Mouse (Mus musculus) liver, postnatal 0 days (tissue): Measurements from ENCODE around the gene Rpgrip1l. TPM values are rescaled to one million over a fixed set of nuclear protein-coding genes. Genes with fewer than 3 reads are reported as not detected.

ENCODE experiments used
- ATAC-seq: fragments of 200-750 bp; cut with Nextera tagmentation; 2 replicates; pipeline ENCODE4 v1.8.0; 2017; ENCODE audit warnings: mild to moderate bottlenecking, moderate library complexity
- DNase-seq: peaks from one replicate; pipeline ENCODE4 v3.0.0-alpha.2; 2016
- H3K27ac ChIP-seq: fragments of 300-500 bp; sonication (generic); 2 replicates; pipeline ENCODE4 v1.5.1; 2014; ENCODE audit warnings: antibody characterized with exemption, moderate library complexity, mild to moderate bottlenecking, low read depth
- H3K27me3 ChIP-seq: fragments of 300-500 bp; sonication (generic); 2 replicates; pipeline ENCODE4 v1.6.1; 2014; ENCODE audit warnings: low read length, control low read depth, mixed read lengths; ENCODE audit not compliant: insufficient read depth
- H3K36me3 ChIP-seq: fragments of 300-500 bp; sonication (generic); replicated peaks from 2 replicates; pipeline ENCODE4 v1.6.1; 2014; ENCODE audit warnings: mild to moderate bottlenecking, control low read depth, low read length, moderate library complexity, mixed read lengths; ENCODE audit not compliant: insufficient read depth
- H3K4me1 ChIP-seq: fragments of 300-500 bp; sonication (generic); 2 replicates; pipeline ENCODE4 v1.6.1; 2014; ENCODE audit warnings: antibody characterized with exemption, mild to moderate bottlenecking, control low read depth; ENCODE audit not compliant: insufficient read depth
- H3K4me2 ChIP-seq: fragments of 300-500 bp; sonication (generic); 2 replicates; pipeline ENCODE4 v1.6.1; 2014; ENCODE audit warnings: low read depth, mild to moderate bottlenecking, low read length, moderate library complexity, mixed read lengths
- H3K4me3 ChIP-seq: fragments of 300-500 bp; sonication (generic); 2 replicates; pipeline ENCODE4 v1.5.1; 2014; ENCODE audit warnings: low read depth, low read length
- H3K9ac ChIP-seq: fragments of 300-500 bp; sonication (generic); replicated peaks from 2 replicates; pipeline ENCODE4 v1.6.1; 2014; ENCODE audit warnings: mild to moderate bottlenecking, moderate library complexity
- H3K9me3 ChIP-seq: fragments of 300-500 bp; sonication (generic); 2 replicates; pipeline ENCODE4 v1.6.1; 2016; ENCODE audit warnings: mild to moderate bottlenecking, control low read depth, low read length, mixed read lengths
- CTCF ChIP-seq: sonication (generic); IDR thresholded peaks from 2 replicates; pipeline ENCODE4 v1.5.1; 2016; ENCODE audit warnings: antibody characterized with exemption, low read depth
- EP300 ChIP-seq: IDR thresholded peaks from 2 replicates; pipeline ENCODE4 v1.6.1; 2016; ENCODE audit warnings: antibody characterized with exemption, low read depth, mild to moderate bottlenecking
- WGBS: fragments of 180-500 bp; shearing (Covaris S2); extraction: QIAGEN DNeasy Blood & Tissue Kit; methylation state at CpG from one replicate; pipeline ENCODE4 v1.1.7; 2014; ENCODE audit not compliant: insufficient replicate concordance; 5-methylcytosine and 5-hydroxymethylcytosine counted together
- polyA plus RNA-seq: library from polyadenylated mRNA; unstranded; fragments of >200 nt; fragmentation: Nextera tagmentation; extraction: Ambion mirVana; gene quantifications from 2 replicates; pipeline ENCODE4 v1.2.1, GENCODE M21; 2015

Gene Rpgrip1l
- polyA plus RNA-seq, 1 experiment from 2014 or later, result 1.2 TPM

DNA sequence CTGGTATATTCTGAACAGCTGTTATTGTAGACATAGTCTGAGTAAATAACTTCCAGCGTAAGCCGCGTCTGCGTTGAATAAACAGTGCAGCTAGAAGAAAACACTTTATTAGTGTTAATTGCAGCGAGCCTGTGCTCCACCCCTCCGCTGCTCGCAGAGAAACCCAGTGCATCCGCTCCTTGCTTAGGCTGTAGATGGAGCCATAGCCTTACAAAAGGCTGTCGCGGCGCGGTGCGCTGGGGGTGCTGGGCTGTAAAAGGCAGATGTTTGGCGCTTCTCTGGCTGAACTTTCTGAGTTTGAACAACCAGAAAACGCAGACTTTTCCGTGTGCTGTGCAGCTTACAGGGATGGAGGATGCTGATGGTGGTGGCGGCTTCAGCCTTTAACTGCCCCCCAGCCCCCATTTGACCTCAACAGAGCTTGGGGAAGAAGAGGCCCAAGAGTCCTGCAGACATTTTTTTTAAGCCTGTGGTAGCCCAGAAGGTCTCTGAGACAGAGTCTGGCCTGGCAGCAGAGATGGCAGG, 122.2 kb downstream of the Rpgrip1l start:
- peak; percentile 67; the same call in 1 of the 2 replicates for ATAC-seq
- Histone ChIP-seq H3K36me3 (no peaks in the 10 kb centered on the region), H3K4me2 (no peak overlapping the region), H3K27ac (no peak overlapping the region), H3K9me3 (no peaks in the 10 kb centered on the region), H3K4me3 (no peak overlapping the region), H3K4me1 (no peaks in the 10 kb centered on the region), H3K9ac (no peak overlapping the region), H3K27me3 (no peaks in the 10 kb centered on the region)
- peak; percentile 71 for DNase-seq
- 5% methylated on average over 17 of the region's 17 CpGs for WGBS
- no peak for TF ChIP-seq EP300
- peak; percentile 85 for TF ChIP-seq CTCF

DNA sequence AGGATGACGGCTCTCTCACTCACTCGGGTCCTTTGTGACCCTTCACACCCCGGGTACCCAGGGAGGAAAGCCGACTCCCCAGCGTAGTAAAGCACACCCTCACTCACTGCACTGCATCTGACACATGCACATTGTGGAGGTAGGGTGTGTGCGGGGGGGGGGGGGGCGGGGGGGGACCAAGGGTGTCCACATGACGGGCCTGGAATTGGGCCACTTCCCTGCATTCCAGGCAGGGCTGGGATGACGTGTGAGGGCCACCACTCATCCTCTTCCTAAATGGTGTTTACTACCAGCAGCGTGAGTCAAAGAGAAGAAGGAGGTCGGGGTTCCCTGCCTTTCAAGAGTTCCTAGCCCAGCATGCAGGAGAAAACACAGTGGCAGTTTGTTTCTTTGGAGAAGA, 124.9 kb downstream of the Rpgrip1l start:
- no peak overlapping the region for H3K4me2 ChIP-seq
- no peaks in the 10 kb centered on the region for H3K27me3 ChIP-seq
- DNase-seq, result no peak
- H3K4me1 ChIP-seq, result no peaks in the 10 kb centered on the region
- no peak for ATAC-seq
- H3K36me3 ChIP-seq, result no peaks in the 10 kb centered on the region
- H3K9me3 ChIP-seq, result no peaks in the 10 kb centered on the region
- no peak overlapping the region for H3K9ac ChIP-seq
- 65% methylated on average over 10 of the region's 11 CpGs for WGBS
- H3K27ac ChIP-seq, result no peak overlapping the region
- TF ChIP-seq EP300 (no peak), CTCF (no peak)
- no peak overlapping the region for H3K4me3 ChIP-seq

DNA sequence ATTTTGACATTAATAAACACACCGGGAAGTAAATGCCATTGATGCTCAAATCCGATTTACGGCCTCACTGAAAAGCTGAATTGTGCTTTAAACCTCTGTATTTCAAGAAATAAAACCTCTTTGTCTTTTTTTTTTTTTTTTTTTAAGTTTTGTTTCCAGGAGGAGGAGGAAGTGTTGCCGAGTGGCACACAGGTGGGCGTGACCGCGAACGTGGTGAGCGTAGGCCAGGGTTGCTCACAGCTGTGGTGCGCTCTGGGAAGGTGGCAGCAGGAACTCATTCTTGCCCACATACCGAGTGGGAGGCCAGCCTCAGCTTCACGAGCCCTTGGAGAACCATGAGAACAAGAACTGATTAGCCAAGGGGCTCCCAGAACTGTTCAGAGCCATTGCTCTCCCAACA, 126.7 kb downstream of the Rpgrip1l start:
- ATAC-seq, result no peak
- Histone ChIP-seq H3K27ac (no peak overlapping the region), H3K4me2 (no peak overlapping the region), H3K4me1 (no peaks in the 10 kb centered on the region), H3K9ac (no peak overlapping the region), H3K9me3 (no peaks in the 10 kb centered on the region), H3K36me3 (no peaks in the 10 kb centered on the region), H3K27me3 (no peaks in the 10 kb centered on the region), H3K4me3 (no peak overlapping the region)
- no peak for DNase-seq
- 74% methylated on average over 12 of the region's 12 CpGs for WGBS
- TF ChIP-seq EP300 (no peak), CTCF (no peak)

DNA sequence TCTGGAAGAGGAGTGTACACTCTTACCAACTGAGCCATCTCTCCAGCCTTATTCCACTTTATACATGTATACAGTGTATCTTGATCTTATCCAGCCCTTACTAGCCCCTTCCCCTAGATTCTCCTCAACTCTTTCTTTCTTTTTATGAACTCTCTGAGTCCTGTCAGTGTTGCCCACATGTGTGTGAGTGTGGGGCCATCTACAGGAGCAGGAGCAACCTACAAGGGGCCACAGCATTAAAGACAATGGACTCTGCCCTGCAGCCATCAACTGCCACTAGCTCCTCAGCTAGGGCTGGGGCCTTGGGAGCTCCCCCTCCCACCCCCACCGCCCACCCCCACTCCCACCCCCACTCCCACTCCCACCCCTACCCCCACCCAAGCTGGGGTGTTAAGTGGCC, 135.4 kb downstream of the Rpgrip1l start:
- Histone ChIP-seq H3K27ac (no peak overlapping the region), H3K27me3 (no peaks in the 10 kb centered on the region), H3K4me1 (no peaks in the 10 kb centered on the region), H3K4me3 (no peak overlapping the region), H3K36me3 (no peaks in the 10 kb centered on the region), H3K9ac (no peak overlapping the region), H3K4me2 (no peak overlapping the region), H3K9me3 (no peaks in the 10 kb centered on the region)
- DNase-seq, result no peak
- WGBS, result 11% methylated on average over 1 of the region's 1 CpGs
- no peak for ATAC-seq
- TF ChIP-seq CTCF (peak; percentile 16; the same call in 1 of the 2 replicates), EP300 (no peak)

DNA sequence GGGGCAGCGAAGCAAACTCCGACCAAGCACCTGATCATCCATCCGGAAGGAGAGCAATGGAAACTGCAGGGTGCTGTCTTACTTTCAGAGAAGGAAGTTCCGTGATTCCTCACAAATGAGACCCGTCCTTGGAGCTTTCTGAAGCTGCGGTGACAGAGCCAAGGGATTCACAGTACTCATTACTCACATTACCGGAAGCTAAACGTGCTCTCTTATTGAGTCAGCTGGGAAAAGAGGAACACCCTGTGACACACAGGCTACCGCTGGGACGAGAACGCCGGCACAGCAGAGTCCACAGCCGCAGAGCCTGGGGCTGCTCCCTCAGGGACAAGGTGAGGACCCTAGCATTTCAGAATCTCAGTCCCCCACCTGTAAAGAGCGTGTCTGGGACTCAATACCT, 136.9 kb downstream of the Rpgrip1l start:
- WGBS, result 52% methylated on average over 14 of the region's 14 CpGs
- Histone ChIP-seq H3K27me3 (no peaks in the 10 kb centered on the region), H3K36me3 (no peaks in the 10 kb centered on the region), H3K4me1 (no peaks in the 10 kb centered on the region), H3K27ac (no peak overlapping the region), H3K4me3 (no peak overlapping the region), H3K9ac (no peak overlapping the region), H3K4me2 (0 out of 2 replicates have a peak overlapping the region, but pooled peaks have one; percentile 29), H3K9me3 (no peaks in the 10 kb centered on the region)
- DNase-seq (no peak), ATAC-seq (0 out of 2 replicates have a peak, but pooled peaks have one; percentile 15)
- TF ChIP-seq EP300 (no peak), CTCF (no peak)

DNA sequence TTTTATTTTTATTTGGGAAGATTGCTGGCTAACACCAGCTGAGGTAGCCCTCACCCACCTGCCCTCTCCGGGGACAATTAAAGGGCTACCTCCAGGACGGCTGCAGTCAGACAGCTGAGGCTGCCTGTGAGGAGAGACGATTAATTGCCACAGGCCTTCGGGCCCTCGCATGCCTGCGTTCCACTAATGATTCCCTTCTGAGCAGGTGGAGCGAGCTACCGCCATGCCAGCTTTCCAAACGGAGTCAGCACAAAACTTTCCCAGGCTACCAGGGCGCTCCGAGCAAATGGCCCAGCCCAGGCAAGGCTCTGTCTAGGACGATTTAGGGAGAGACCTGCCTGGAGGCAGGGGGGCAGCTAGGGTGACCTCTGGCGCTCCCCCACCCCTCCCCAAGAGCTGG, 141.5 kb downstream of the Rpgrip1l start:
- WGBS, result 75% methylated on average over 13 of the region's 13 CpGs
- TF ChIP-seq EP300 (no peak), CTCF (no peak)
- H3K4me1 ChIP-seq, result no peaks in the 10 kb centered on the region
- H3K9ac ChIP-seq, result no peak overlapping the region
- H3K9me3 ChIP-seq, result no peaks in the 10 kb centered on the region
- ATAC-seq (no peak), DNase-seq (no peak)
- no peak overlapping the region for H3K27ac ChIP-seq
- H3K4me3 ChIP-seq, result no peak overlapping the region
- no peaks in the 10 kb centered on the region for H3K36me3 ChIP-seq
- H3K4me2 ChIP-seq, result no peak overlapping the region
- no peaks in the 10 kb centered on the region for H3K27me3 ChIP-seq

DNA sequence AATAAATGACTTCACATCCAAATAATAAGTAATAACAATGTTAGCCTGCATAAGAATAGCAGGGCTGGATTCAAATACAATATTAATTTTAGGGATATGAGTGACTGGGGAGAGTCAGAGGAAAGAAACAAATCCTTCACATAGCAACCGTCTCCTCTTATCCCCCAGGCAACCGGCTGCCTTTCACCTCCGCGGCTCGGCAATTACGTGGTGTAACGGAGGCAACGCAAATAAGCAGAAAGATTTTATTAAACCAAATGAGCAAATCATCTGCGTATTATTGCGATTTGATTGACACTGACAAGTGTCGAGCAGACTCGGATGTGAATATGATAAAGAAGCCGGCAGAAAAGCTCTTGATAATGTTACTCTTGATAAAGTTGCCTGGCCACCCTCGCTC, 142.1 kb downstream of the Rpgrip1l start:
- H3K4me2 ChIP-seq, result no peak overlapping the region
- H3K36me3 ChIP-seq, result no peaks in the 10 kb centered on the region
- TF ChIP-seq EP300 (no peak), CTCF (no peak)
- no peaks in the 10 kb centered on the region for H3K9me3 ChIP-seq
- H3K27me3 ChIP-seq, result no peaks in the 10 kb centered on the region
- H3K27ac ChIP-seq, result no peak overlapping the region
- WGBS, result 79% methylated on average over 14 of the region's 14 CpGs
- no peak for DNase-seq
- H3K9ac ChIP-seq, result no peak overlapping the region
- H3K4me3 ChIP-seq, result no peak overlapping the region
- H3K4me1 ChIP-seq, result no peaks in the 10 kb centered on the region
- no peak for ATAC-seq
